Mouse (Mus musculus): Measurements from ENCODE around the gene Twf2.

DNA sequence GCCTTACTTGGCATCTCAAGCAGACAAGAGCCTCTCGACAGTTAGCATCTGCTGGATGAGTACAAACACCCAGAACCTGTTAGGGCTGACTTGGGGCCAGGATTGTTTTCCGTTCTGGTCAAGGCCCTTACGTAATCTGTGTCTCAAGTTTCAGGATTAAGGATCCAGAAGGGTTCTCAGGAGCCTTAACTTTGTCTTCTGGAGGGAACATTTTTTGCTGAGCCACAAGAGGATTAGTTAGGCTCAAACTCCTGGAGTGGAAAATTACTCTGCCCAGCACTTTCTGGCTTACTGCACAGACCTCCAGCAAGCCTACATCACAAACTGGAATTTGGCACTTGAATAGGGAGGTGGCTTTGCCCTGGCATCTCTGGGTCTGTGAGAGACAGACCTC is 33.9 kb downstream of the Twf2 start:
- TF ChIP-seq POLR2A (IDR thresholded peaks at IDR 0.05; ENCODE audit: control insufficient read depth, extremely low read depth, insufficient read depth, low read length, poor library complexity) = no peak
- TF ChIP-seq CTCF (IDR thresholded peaks at IDR 0.05; ENCODE audit: borderline replicate concordance, control insufficient read depth, extremely low read depth, insufficient read depth, low read length, poor library complexity) = no peak

Measured in thymus, adult 2 months (tissue).